Mouse (Mus musculus) thymus, adult 2 months (tissue): ENCODE data around the gene Tom1l2. TPM values are rescaled to one million over a fixed set of nuclear protein-coding genes. Genes with fewer than 3 reads are reported as not detected.

Experiments
- DNase-seq: peaks from one replicate; pipeline ENCODE4 v3.0.0; 2021
- H3K27ac ChIP-seq: fragments of 200-500 bp; 2 replicates; pipeline ENCODE4 v1.5.1; 2012; ENCODE audit warnings: low read length, control low read depth; ENCODE audit not compliant: control insufficient read depth, insufficient read depth
- H3K27me3 ChIP-seq: fragments of 200-500 bp; 2 replicates; pipeline ENCODE4 v1.6.1; 2012; ENCODE audit warnings: mild to moderate bottlenecking, low read length, moderate library complexity, mixed read lengths; ENCODE audit not compliant: control insufficient read depth, insufficient read depth
- H3K36me3 ChIP-seq: fragments of 200-500 bp; 2 replicates; pipeline ENCODE4 v1.6.1; 2012; ENCODE audit warnings: mild to moderate bottlenecking, low read length, moderate library complexity; ENCODE audit not compliant: control insufficient read depth, insufficient read depth
- H3K4me1 ChIP-seq: fragments of 200-500 bp; replicated peaks from 2 replicates; pipeline ENCODE4 v1.6.1; 2012; ENCODE audit warnings: low read length; ENCODE audit not compliant: control insufficient read depth, insufficient read depth
- H3K4me3 ChIP-seq: fragments of 200-500 bp; 2 replicates; pipeline ENCODE4 v1.5.1; 2012; ENCODE audit warnings: mild to moderate bottlenecking, low read length, control low read depth, moderate library complexity; ENCODE audit not compliant: control insufficient read depth, insufficient read depth
- CTCF ChIP-seq: fragments of 200-500 bp; IDR thresholded peaks from 2 replicates; pipeline ENCODE4 v1.5.1; 2012; ENCODE audit warnings: mild to moderate bottlenecking, control low read depth, low read length, moderate library complexity, borderline replicate concordance; ENCODE audit not compliant: control insufficient read depth, poor library complexity, insufficient read depth; ENCODE audit errors: extremely low read depth
- POLR2A ChIP-seq: fragments of 200-500 bp; IDR thresholded peaks from 2 replicates; pipeline ENCODE4 v1.6.1; 2012; ENCODE audit warnings: mild to moderate bottlenecking, low read length, control low read depth, moderate library complexity; ENCODE audit not compliant: control insufficient read depth, poor library complexity, insufficient read depth; ENCODE audit errors: extremely low read depth
- WGBS: fragments of 180-500 bp; shearing (Covaris S2); methylation state at CpG from one replicate; pipeline ENCODE4 v1.1.7; 2018; 5-methylcytosine and 5-hydroxymethylcytosine counted together
- polyA plus RNA-seq: library from polyadenylated mRNA; depleted of rRNA; stranded (reverse); fragments of >200 nt; gene quantifications from 2 replicates; pipeline ENCODE4 v1.2.3, GENCODE M21; 2012

The Tom1l2 gene
- polyA plus RNA-seq, 1 experiment: 99.5 TPM

DNA sequence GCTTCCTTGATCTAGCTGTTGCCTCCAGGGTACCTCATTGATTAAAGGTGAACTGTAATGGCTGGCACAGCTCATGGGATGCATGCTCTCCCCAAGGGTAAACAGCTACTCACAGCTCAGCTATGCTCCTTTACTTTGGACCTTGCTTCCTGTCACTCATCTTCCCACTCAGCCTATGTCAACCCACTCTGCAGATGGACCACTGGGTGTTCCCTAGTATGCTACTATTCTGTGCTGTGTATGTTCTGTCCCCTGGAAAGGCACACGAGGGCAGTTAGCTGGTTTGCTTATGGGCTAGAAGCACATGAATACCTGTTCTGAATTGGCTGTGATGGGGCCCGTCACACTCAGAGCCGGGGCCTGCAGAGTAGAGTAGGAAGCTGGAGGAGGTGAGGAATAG lies 92.0 kb downstream of the Tom1l2 start:
- WGBS: 97% methylated on average over 3 of the region's 3 CpGs
- TF ChIP-seq POLR2A (no peak), CTCF (no peak)
- no peaks in the 10 kb centered on the region for H3K36me3 ChIP-seq
- no peak for DNase-seq
- H3K4me3 ChIP-seq: no peak overlapping the region
- no peak overlapping the region for H3K27ac ChIP-seq
- H3K4me1 ChIP-seq: peaks cover 6% of the 10 kb centered on the region
- no peaks in the 10 kb centered on the region for H3K27me3 ChIP-seq

GRCm38 (mm10) chr11:60257696-60258095 lies 95.0 kb downstream of the Tom1l2 start:
- TF ChIP-seq POLR2A: no peak
- Histone ChIP-seq H3K27ac (no peak overlapping the region), H3K27me3 (no peaks in the 10 kb centered on the region), H3K36me3 (no peaks in the 10 kb centered on the region), H3K4me3 (no peak overlapping the region), H3K4me1 (peaks cover 6% of the 10 kb centered on the region)
- peak; percentile 16 for DNase-seq
- 61% methylated on average over 2 of the region's 2 CpGs for WGBS

GRCm38 (mm10) chr11:60256713-60257112 lies 96.0 kb downstream of the Tom1l2 start:
- TF ChIP-seq CTCF (no peak), POLR2A (no peak)
- DNase-seq: no peak
- peaks cover 11% of the 10 kb centered on the region for H3K4me1 ChIP-seq
- H3K36me3 ChIP-seq: no peaks in the 10 kb centered on the region
- no peak overlapping the region for H3K4me3 ChIP-seq
- H3K27me3 ChIP-seq: no peaks in the 10 kb centered on the region
- WGBS: 95% methylated on average over 9 of the region's 9 CpGs
- H3K27ac ChIP-seq: no peak overlapping the region

GRCm38 (mm10) chr11:60256176-60256681 lies 96.5 kb downstream of the Tom1l2 start:
- Histone ChIP-seq H3K27ac (no peak overlapping the region), H3K36me3 (no peaks in the 10 kb centered on the region), H3K27me3 (no peaks in the 10 kb centered on the region), H3K4me1 (peaks cover 15% of the 10 kb centered on the region), H3K4me3 (no peak overlapping the region)
- 87% methylated on average over 6 of the region's 6 CpGs for WGBS
- no peak for DNase-seq
- TF ChIP-seq POLR2A (no peak), CTCF (no peak)

- no peak for DNase-seq
- H3K4me1 ChIP-seq: peaks cover 17% of the 10 kb centered on the region
- WGBS: 92% methylated on average over 3 of the region's 3 CpGs
Measured at GRCm38 (mm10) chr11:60255639-60256038, 97.1 kb downstream of the Tom1l2 start.

DNA sequence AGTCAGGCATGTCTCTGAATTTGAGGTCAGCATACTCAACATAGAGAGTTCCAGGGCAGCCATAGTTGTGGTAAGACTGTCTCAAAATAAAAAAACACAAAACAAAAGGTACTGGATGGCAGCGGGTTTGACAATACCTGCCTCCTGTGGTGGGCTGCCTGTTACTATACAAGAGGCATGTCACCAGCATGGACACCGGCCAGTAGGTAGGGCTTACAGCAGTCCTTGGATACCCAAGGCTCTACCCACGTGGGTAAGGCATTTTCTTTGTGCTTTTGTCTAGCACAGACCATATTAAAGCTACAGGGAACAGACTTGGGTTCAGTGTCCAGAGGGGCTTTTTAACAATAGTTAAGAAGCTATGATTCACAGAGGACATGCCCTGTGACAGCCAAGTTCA lies 97.5 kb downstream of the Tom1l2 start:
- no peak overlapping the region for H3K4me3 ChIP-seq
- TF ChIP-seq CTCF (no peak), POLR2A (no peak)
- no peaks in the 10 kb centered on the region for H3K27me3 ChIP-seq
- H3K27ac ChIP-seq: no peak overlapping the region
- DNase-seq: no peak
- 91% methylated on average over 3 of the region's 3 CpGs for WGBS
- H3K36me3 ChIP-seq: no peaks in the 10 kb centered on the region
- peaks cover 20% of the 10 kb centered on the region for H3K4me1 ChIP-seq

More at GRCm38 (mm10) chr11:60255639-60256038, 97.1 kb downstream of the Tom1l2 start:
- no peak overlapping the region for H3K27ac ChIP-seq
- no peaks in the 10 kb centered on the region for H3K36me3 ChIP-seq
- H3K27me3 ChIP-seq: no peaks in the 10 kb centered on the region
- TF ChIP-seq CTCF: no peak
- no peak for TF ChIP-seq POLR2A
- no peak overlapping the region for H3K4me3 ChIP-seq

GRCm38 (mm10) chr11:60254308-60254707 lies 98.4 kb downstream of the Tom1l2 start:
- Histone ChIP-seq H3K4me1 (peaks cover 22% of the 10 kb centered on the region), H3K4me3 (no peak overlapping the region), H3K36me3 (no peaks in the 10 kb centered on the region), H3K27me3 (no peaks in the 10 kb centered on the region), H3K27ac (no peak overlapping the region)
- 98% methylated on average over 5 of the region's 5 CpGs for WGBS
- TF ChIP-seq CTCF (no peak), POLR2A (no peak)
- no peak for DNase-seq
